Comparison of ENCODE assay signal across 19 mouse cellular contexts in genomic region chr16:87067981-87068380, GRCm38 (mm10).
DNase-seq lines count a peak whose midpoint lies in the region; ATAC-seq and TF ChIP-seq lines count a peak whose summit lies in the region.
"Had no signal": no experiment of that assay in that cellular context is flagged by ENCODE, and none has a peak within 500 bp of the region (broad histone marks: within the 10 kb centered on the region; RNA-seq: fewer than 3 reads in every experiment).

No protein-coding gene starts in this region.

- TF ChIP-seq POLR2A in brain, embryonic 14.5 days (IDR thresholded peaks at IDR 0.05; ENCODE audit: borderline replicate concordance, extremely low read depth, insufficient read depth, insufficient read length, poor library complexity, severe bottlenecking) = no peak

- peak overlapping the region; percentile 86 for H3K27ac ChIP-seq in gastrocnemius, adult 2 months
- H3K27ac ChIP-seq in kidney, embryonic 16.5 days (ENCODE audit: low read length) = no peak overlapping the region
- H3K27ac ChIP-seq in midbrain, embryonic 14.5 days (replicated peaks; ENCODE audit: low read depth, low read length) = no peak overlapping the region
- H3K27ac ChIP-seq: embryonic facial prominence, embryonic 10.5 days; hindbrain, embryonic 10.5 days; limb, embryonic 13.5 days; liver, embryonic 15.5 days had no signal

- H3K4me3 ChIP-seq in gastrocnemius, adult 2 months = no peak overlapping the region
- no peak overlapping the region for H3K4me3 ChIP-seq in kidney, embryonic 16.5 days (ENCODE audit: low read length)
- H3K4me3 ChIP-seq in midbrain, embryonic 14.5 days (replicated peaks; ENCODE audit: low read depth, low read length) = no peak overlapping the region
- H3K4me3 ChIP-seq: embryonic facial prominence, embryonic 10.5 days; hindbrain, embryonic 10.5 days; limb, embryonic 13.5 days; liver, embryonic 15.5 days had no signal

- no peak for TF ChIP-seq CTCF in gastrocnemius, adult 2 months (IDR thresholded peaks at IDR 0.05)
- no peak for TF ChIP-seq CTCF in brain, embryonic 14.5 days (IDR thresholded peaks at IDR 0.05; ENCODE audit: borderline replicate concordance, extremely low read depth, insufficient read depth, insufficient read length)

- no peaks in the 10 kb centered on the region for H3K27me3 ChIP-seq in kidney, embryonic 16.5 days (ENCODE audit: insufficient read depth, low read length)
- no peaks in the 10 kb centered on the region for H3K27me3 ChIP-seq in midbrain, embryonic 14.5 days (ENCODE audit: control insufficient read depth, insufficient read depth, low read length)
- H3K27me3 ChIP-seq: limb, embryonic 13.5 days; liver, embryonic 15.5 days had no signal

- H3K36me3 ChIP-seq in kidney, embryonic 16.5 days (ENCODE audit: insufficient read depth, low read length) = no peaks in the 10 kb centered on the region
- H3K36me3 ChIP-seq in midbrain, embryonic 14.5 days (ENCODE audit: control insufficient read depth, insufficient read depth, low read length) = no peaks in the 10 kb centered on the region
- H3K36me3 ChIP-seq: embryonic facial prominence, embryonic 10.5 days; hindbrain, embryonic 10.5 days; limb, embryonic 13.5 days; liver, embryonic 15.5 days had no signal

- WGBS in kidney, embryonic 16.5 days = 24% methylated on average over 1 of the region's 1 CpGs
- WGBS in midbrain, embryonic 14.5 days = 72% methylated on average over 1 of the region's 1 CpGs

- no peak for DNase-seq in gastrocnemius, adult 2 months
- DNase-seq in gastrocnemius, postnatal 25 days = no peak
- peak; percentile 74 for DNase-seq in Muller cell, postnatal 12 days (ENCODE audit: inconsistent ontology term)
- peak; percentile 55 for DNase-seq in brain, embryonic 14.5 days (ENCODE audit: low read depth)
- no peak for DNase-seq in urinary bladder, postnatal 14 days (ENCODE audit: low spot score)
- no peak for DNase-seq in heart, adult 8-10 months (ENCODE audit: low spot score)
- no peak for DNase-seq in midbrain, embryonic 14.5 days
- DNase-seq: adrenal gland, postnatal 10 days; cerebellum, adult 11-12 months; heart, adult 18-20 months; thymus, postnatal 14 days had no signal

- peak; percentile 85; the same call in 1 of the 2 replicates for ATAC-seq in kidney, embryonic 16.5 days (ENCODE audit: low FRiP score, low TSS enrichment)
- ATAC-seq in midbrain, embryonic 14.5 days (ENCODE audit: low FRiP score, low TSS enrichment) = no peak
- ATAC-seq: forebrain, embryonic 16.5 days; lung, postnatal 0 days had no signal

- no peak overlapping the region for H3K4me2 ChIP-seq in kidney, embryonic 16.5 days (replicated peaks; ENCODE audit: low read depth, low read length)
- no peak overlapping the region for H3K4me2 ChIP-seq in midbrain, embryonic 14.5 days (ENCODE audit: low read length)
- H3K4me2 ChIP-seq: limb, embryonic 13.5 days; liver, embryonic 15.5 days; midbrain, embryonic 11.5 days had no signal

- no peaks in the 10 kb centered on the region for H3K9me3 ChIP-seq in kidney, embryonic 16.5 days (ENCODE audit: low read length)
- no peaks in the 10 kb centered on the region for H3K9me3 ChIP-seq in midbrain, embryonic 14.5 days (ENCODE audit: control insufficient read depth, low read length)
- H3K9me3 ChIP-seq: embryonic facial prominence, embryonic 10.5 days; hindbrain, embryonic 10.5 days; limb, embryonic 13.5 days; liver, embryonic 15.5 days had no signal

- H3K9ac ChIP-seq in kidney, embryonic 16.5 days (replicated peaks; ENCODE audit: low read length) = no peak overlapping the region
- no peak overlapping the region for H3K9ac ChIP-seq in midbrain, embryonic 14.5 days (replicated peaks; ENCODE audit: low read length)
- H3K9ac ChIP-seq: limb, embryonic 13.5 days; liver, embryonic 15.5 days had no signal

- H3K4me1 ChIP-seq in kidney, embryonic 16.5 days (ENCODE audit: insufficient read depth, low read length) = peaks cover 6% of the 10 kb centered on the region; the same call in 1 of the 2 replicates
- no peaks in the 10 kb centered on the region for H3K4me1 ChIP-seq in midbrain, embryonic 14.5 days (ENCODE audit: control insufficient read depth, insufficient read depth, low read length)
- H3K4me1 ChIP-seq: embryonic facial prominence, embryonic 10.5 days; hindbrain, embryonic 10.5 days; liver, embryonic 15.5 days had no signal

- intact Hi-C loops in gastrocnemius, adult 2 months (cut with DNase I) = loop anchor here (5.0 kb wide), 1 partner anchor 1266 kb away; the partner anchor contains the start of gene Adamts1

Comparison
In these comparisons a context has a peak if more than half of its experiments do, and no peak if none do; other contexts are left out.
1. DNase-seq: peak in Muller cell, postnatal 12 days (single experiment) and brain, embryonic 14.5 days (single experiment); none in gastrocnemius, adult 2 months (single experiment), gastrocnemius, postnatal 25 days (single experiment), urinary bladder, postnatal 14 days (single experiment), heart, adult 8-10 months (single experiment) and midbrain, embryonic 14.5 days (single experiment).